Mouse (Mus musculus): Measurements from ENCODE around the gene Unc5b. TPM values are rescaled to one million over a fixed set of nuclear protein-coding genes. Genes with fewer than 3 reads are reported as not detected.
"Not testable (repeated sequence)": the region's sequence is repeated elsewhere in the genome, so short reads cannot be mapped to it uniquely, and the experiment has no call there.

Unc5b gene
- 10 to 100 TPM; 15.9 to 16.4 TPM for total RNA-seq (2021)

GRCm38 (mm10) chr10:60831379-60831778, at the start of gene Unc5b:
Gene Unc5b, minus strand, starts transcription at chr10:60831581.
- peak; percentile 78 to 87 for DNase-seq (ENCODE audit: extremely low spot score in 1 of 2, low spot score in 1 of 2)

DNA sequence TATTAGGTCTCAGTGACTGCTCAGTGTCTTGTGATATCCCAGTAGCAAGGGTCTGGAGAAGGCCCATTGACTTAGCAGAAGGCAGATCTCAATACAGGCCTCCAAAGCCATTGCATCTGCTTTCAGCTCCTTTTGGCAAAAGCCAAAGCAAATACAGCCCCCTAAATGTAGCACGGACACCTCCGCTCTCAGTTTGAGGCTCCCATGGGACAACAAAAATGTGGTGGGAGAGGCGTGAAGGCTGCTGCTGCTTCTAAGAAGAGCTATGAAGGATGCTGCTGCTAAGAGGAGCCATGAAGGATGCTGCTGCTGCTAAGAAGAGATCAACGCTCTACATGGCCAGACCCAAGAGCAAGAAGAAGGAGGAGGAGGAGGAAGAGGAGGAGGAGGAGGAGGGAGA, 48.4 kb upstream of the Unc5b start:
- no peak for DNase-seq (ENCODE audit: extremely low spot score in 1 of 2, low spot score in 1 of 2)

- DNase-seq (ENCODE audit: extremely low spot score in 1 of 2, low spot score in 1 of 2) = no peak
Measured at GRCm38 (mm10) chr10:60877075-60877474, 45.7 kb upstream of the Unc5b start.

DNA sequence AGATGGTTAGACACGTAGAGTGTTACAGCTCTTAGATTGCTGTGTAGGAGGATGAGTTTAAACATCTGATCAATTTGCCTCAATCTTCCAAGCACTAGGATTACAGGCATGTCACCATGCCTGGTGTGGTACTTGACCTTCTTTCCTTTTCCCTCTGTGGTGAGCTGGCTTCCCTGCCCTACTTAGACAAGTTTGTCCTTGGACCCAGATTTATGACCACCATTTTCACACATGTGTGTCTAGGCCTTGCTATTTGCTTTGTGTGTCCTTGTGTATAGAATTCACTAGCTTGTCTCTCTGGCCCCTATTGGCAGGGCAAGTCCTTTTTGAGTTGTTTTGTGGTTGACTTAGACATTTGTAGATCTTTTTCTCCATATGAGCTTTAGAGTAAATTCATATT, 43.6 kb upstream of the Unc5b start:
- no peak for DNase-seq (ENCODE audit: extremely low spot score in 1 of 2, low spot score in 1 of 2)

GRCm38 (mm10) chr10:60863318-60863717, 31.9 kb upstream of the Unc5b start:
- no peak for DNase-seq (ENCODE audit: extremely low spot score in 1 of 2, low spot score in 1 of 2)

DNA sequence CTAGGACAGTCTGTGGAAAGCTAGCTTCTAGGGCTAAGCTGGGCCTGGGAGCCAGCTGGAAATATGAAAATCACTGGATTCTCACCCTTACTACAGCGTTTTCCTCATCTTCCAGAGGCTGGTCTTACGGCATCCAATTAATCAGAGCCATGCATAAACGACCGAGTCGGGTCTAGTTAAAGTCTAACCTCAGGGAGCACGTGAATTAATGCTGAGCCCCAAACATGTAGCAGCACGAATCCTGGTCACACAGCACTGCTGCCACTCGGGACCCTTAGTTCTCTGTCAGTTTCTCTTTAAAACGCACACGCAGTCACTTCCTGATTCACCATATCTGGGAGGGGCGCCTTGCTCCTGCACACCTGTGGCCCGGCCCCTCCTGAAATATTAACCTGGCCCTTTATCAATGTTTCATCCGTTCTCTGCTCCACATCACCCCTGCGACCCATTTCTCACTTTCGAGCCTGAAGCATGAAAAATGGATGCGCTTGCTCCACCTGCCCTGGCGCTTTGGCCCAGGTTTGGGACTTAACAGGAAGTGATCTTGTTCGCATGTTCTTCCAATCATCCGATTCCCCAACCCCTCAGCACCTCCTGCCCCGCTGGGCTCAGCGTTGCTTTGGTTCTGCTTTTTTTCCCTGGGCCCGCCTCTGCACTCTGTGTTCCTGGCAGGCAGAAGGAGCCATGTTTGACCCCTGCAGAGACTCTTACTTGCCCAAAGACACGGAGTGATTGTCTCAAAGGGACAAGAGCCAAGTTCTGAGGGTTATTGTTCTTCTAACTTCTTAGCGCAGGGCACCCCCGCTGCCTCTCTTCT, 31.3 kb upstream of the Unc5b start:
- DNase-seq (ENCODE audit: extremely low spot score in 1 of 2, low spot score in 1 of 2) = no peak

- not testable (repeated sequence) for DNase-seq (ENCODE audit: extremely low spot score in 1 of 2, low spot score in 1 of 2)
Measured at GRCm38 (mm10) chr10:60845271-60845670, 13.9 kb upstream of the Unc5b start.

GRCm38 (mm10) chr10:60838816-60839215, 7.4 kb upstream of the Unc5b start:
- DNase-seq (ENCODE audit: extremely low spot score in 1 of 2, low spot score in 1 of 2) = no peak

- peak; percentile 80 to 91 for DNase-seq (ENCODE audit: extremely low spot score in 1 of 2, low spot score in 1 of 2)
Measured at GRCm38 (mm10) chr10:60834949-60835348, 3.6 kb upstream of the Unc5b start.

DNA sequence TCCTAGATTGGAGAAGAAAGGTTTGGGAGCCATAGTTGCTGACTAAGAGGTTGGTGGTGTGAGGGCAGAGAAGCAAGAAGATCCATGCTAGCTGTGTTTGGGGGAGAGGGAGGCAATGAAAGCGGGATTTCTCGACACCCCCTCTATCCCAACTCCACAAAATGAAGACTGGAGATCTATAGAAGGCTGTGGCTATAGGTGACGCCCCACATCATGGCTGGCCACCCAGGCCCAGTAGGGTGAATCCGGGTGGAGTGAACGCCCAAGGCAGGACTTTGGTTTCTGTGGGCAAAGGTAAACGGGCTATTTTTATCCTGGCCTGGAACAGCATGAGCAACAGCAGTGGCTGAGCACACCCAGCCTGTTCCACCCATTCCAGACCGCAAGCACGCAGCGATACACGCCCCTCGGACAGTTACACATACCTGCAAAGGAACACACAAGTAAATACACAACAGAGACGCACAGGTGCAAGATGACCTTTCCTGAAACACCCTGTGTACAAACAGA, 1.3 kb upstream of the Unc5b start:
- no peak for DNase-seq (ENCODE audit: extremely low spot score in 1 of 2, low spot score in 1 of 2)

GRCm38 (mm10) chr10:60830556-60831350, 628 bp downstream of the Unc5b start:
- DNase-seq (ENCODE audit: extremely low spot score in 1 of 2, low spot score in 1 of 2) = peak in 1 of 2 experiments; percentile 12

GRCm38 (mm10) chr10:60830000-60830399, 1.4 kb downstream of the Unc5b start:
- no peak for DNase-seq (ENCODE audit: extremely low spot score in 1 of 2, low spot score in 1 of 2)

- no peak for DNase-seq (ENCODE audit: extremely low spot score in 1 of 2, low spot score in 1 of 2)
Measured at GRCm38 (mm10) chr10:60829071-60829470, 2.3 kb downstream of the Unc5b start.

DNA sequence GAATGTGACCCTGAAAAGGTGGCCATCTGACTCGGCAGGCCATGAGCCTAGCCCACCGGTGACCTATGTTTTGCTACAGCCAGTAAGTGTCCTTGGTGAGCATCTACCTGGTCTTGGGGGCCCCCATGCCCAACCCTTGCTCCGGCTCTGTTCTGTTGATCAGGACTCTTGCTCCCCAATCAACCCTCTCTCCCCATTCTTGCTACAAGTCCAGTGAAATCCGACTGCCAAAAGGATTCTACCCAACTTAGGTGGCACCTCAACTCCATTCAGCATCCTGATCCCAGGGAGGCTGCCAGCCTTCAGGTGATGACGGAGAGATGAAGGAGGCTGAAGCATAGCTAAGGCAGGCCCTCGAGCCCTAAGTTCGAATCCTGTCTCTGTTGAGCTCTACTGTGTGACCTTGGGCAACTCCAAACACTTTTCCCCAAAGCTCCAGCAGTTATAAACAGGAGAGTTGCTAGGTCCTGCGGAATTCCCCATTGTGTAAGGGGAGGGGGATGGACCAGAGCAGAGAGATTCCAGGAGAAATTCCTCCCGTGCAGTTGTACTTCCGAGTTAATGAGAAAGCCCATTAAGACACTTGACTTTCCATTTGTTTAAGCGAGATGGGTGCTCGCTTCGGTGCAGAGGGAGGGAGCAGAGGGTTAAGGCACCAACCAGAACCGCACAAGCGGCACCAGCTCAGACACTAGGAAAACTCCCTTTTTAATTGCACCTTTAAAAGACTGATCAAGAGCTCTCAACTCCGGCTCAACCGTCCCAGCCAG, 3.3 kb downstream of the Unc5b start:
- DNase-seq (ENCODE audit: extremely low spot score in 1 of 2, low spot score in 1 of 2) = peak in 1 of 2 experiments; percentile 6

DNA sequence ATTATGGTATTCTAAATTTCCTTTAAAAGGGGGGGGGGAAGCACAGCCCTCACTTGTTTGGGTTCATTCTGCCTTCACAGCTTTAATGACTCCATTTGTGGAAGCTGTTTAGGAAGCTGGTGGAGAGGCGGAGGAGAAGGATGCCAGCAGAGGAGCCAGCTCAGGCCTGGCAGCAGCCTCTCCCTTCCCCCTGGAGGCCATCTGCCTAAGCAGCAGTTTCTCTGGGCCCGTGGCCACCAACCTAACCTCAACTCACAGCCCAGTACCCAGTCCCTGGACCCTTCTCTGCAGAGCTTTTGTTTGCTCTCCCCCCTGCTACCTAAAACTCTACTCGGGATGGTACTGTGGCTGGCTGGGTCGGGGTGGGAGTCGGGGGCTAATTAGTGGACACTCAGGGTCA, 4.1 kb downstream of the Unc5b start:
- DNase-seq (ENCODE audit: extremely low spot score in 1 of 2, low spot score in 1 of 2) = peak; percentile 29 to 31

DNA sequence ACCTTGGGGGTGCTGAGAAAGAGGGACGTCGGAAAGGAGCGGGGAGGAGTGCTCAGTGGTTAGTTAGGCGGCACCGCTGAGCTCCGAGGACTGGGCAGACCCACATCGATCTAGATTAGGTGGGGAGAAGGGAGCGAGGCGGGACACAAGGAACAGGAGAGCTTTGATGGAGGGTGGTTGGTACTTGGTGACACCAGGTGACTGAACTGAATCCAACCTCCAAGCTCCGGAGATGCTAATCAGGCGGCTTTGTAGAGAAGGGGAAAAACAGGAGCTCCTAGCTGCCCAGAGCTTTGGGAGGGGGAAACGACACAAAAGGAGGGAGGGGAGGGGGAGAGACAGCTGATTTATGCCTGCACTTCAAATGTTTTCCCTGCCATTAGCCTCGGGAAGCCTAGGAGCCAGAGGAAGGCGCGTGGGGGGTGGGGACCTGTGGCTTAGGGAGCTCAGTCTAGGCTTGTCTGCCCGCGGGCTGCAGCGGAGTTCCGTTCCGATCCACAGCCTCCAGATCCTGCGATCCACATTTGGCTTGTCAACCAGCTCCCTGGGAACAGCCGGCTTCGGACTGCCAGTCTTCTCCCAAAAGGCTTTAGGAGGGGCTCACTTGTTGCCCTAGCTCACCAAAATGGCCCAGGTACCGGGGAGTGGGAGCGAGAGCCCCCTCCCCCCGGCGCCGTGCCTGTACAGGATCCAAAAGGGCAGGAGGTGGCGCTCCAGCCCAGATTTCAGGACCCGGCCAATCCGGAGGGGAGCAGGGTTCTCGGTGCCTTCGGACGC, 4.7 kb downstream of the Unc5b start:
- DNase-seq (ENCODE audit: extremely low spot score in 1 of 2, low spot score in 1 of 2) = peak; percentile 57

DNA sequence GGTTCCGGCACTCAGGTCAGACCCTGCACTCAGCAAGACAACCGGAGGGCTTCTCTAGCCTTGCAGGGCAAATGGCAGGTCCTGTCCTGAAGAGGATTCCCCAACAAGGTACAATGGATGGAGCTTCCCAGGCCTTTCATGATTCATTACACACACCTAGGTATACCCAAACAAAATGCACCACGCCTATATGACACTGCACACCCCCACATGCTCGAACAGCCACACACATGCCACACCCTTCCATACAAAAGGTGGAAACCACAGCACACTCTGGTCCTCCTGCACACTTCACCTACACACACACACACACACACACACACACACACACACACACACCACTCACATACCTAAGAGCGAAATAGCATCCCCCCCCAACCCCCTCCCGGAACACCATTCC, 5.4 kb downstream of the Unc5b start:
- no peak for DNase-seq (ENCODE audit: extremely low spot score in 1 of 2, low spot score in 1 of 2)

DNA sequence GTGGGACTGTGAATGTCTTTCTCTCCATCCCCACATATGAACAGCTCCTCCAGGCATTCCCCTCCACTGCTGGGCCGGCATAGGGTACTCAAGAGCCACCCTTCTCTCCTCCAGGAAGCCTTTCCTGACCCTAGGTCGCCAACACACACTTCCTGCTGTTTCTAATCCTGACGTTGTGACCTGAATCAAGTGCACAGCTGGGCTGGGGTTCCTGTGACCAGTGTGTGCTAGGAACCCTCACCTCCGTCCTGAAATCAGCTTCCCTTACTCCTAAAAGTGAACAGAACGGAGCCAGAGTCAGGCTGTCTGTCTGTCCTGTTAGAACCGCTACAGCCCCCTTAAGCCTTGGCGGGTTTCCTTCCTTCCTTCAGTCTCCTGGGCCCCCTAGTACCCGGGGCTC, 7.6 kb downstream of the Unc5b start:
- no peak for DNase-seq (ENCODE audit: extremely low spot score in 1 of 2, low spot score in 1 of 2)

- no peak for DNase-seq (ENCODE audit: extremely low spot score in 1 of 2, low spot score in 1 of 2)
Measured at GRCm38 (mm10) chr10:60822641-60823425, 8.5 kb downstream of the Unc5b start.
